Mouse (Mus musculus) lung, postnatal 0 days (tissue): ENCODE measurements around the gene Chrd.

Experiments used
- CTCF ChIP-seq: IDR thresholded peaks from 2 replicates; pipeline ENCODE4 v1.5.1; 2016; ENCODE audit warnings: antibody characterized with exemption, mild to moderate bottlenecking
- EP300 ChIP-seq: IDR thresholded peaks from 2 replicates; pipeline ENCODE4 v1.6.1; 2016; ENCODE audit warnings: antibody characterized with exemption, mild to moderate bottlenecking, control low read depth

DNA sequence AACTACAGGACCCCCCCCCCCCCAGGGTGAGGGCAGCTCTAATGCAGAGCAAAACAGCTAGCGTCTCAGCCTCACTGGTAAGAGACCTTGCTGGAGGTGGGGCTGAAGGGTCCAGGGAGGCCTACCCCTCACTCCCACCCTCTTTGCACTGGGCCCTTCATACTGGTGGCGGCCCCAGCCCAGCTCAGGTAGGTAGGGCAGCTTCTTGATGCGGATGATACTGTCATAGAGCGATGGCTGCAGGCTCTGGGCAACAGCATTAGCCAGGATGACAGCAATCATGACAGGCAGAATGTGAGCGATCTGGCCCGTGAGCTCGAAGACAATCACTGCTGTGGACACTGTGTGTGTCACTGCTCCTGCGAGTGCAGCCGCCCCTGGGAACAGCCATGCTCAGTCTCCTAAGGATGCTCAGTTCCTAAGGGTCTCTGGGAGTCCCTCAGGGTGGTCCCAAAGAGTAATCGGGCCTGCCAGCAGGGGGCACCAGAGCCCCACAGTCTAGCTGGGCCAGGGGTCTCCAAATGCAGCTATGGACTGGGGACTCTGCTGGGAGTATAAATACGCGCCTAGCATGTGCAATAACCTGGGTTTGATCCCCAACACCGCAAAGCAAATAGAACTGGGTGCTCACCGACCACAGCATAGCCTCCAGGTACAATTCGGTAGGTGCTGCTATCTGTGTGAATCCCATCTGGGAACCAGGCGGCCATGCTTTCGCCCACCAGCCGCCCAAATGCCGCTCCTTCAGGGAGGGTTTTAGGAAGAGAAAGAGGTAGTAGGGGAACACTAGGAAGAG lies 23.8 kb upstream of the Chrd start:
- TF ChIP-seq CTCF (peak; percentile 71), EP300 (no peak)
